Mouse (Mus musculus) urinary bladder, adult 2 months (tissue): ENCODE measurements at regions not wholly inside any gene's neighbourhood (a gene's known extent, or its start where the extent isn't known, plus 50 kb on each side); places are given as distances from the start of the nearest gene placed in this dataset.
A peak's percentile ranks its signal among the peaks of the same experiment; 100 is the strongest.
"Not testable (repeated sequence)": the region's sequence is repeated elsewhere in the genome, so short reads cannot be mapped to it uniquely, and the experiment has no call there.

ENCODE experiments used
- DNase-seq: peaks from one replicate; pipeline ENCODE4 v3.0.0; 2022; ENCODE audit warnings: low spot score

GRCm38 (mm10) chrX:93888480-93888879 lies 56.5 kb upstream of the Pdk3 start:
- DNase-seq, result no peak

GRCm38 (mm10) chrX:93888966-93889365 lies 57.0 kb upstream of the Pdk3 start:
- no peak for DNase-seq

GRCm38 (mm10) chrX:93889394-93890042 lies 57.5 kb upstream of the Pdk3 start:
- DNase-seq, result peak; percentile 39

GRCm38 (mm10) chrX:93896838-93897820 lies 65.1 kb upstream of the Pdk3 start:
- DNase-seq, result no peak

GRCm38 (mm10) chrX:93903209-93903608 lies 65.2 kb upstream of the AU015836 start:
- no peak for DNase-seq

- no peak for DNase-seq
These were observed 62.9 kb upstream of the AU015836 start for GRCm38 (mm10) chrX:93905531-93905930.

GRCm38 (mm10) chrX:93911087-93911840 lies 57.2 kb upstream of the AU015836 start:
- DNase-seq, result no peak

GRCm38 (mm10) chrX:93915548-93915947 lies 52.9 kb upstream of the AU015836 start:
- no peak for DNase-seq

- not testable (repeated sequence) for DNase-seq
These were observed 51.1 kb upstream of the AU015836 start for GRCm38 (mm10) chrX:93917367-93917766.
